Mouse (Mus musculus): ENCODE measurements around the gene Klk1b8. TPM values are rescaled to one million over a fixed set of nuclear protein-coding genes. Genes with fewer than 3 reads are reported as not detected.
"Not testable (repeated sequence)": the region's sequence is repeated elsewhere in the genome, so short reads cannot be mapped to it uniquely, and the experiment has no call there.

Klk1b8 gene
- not detected for total RNA-seq (2021)

DNA sequence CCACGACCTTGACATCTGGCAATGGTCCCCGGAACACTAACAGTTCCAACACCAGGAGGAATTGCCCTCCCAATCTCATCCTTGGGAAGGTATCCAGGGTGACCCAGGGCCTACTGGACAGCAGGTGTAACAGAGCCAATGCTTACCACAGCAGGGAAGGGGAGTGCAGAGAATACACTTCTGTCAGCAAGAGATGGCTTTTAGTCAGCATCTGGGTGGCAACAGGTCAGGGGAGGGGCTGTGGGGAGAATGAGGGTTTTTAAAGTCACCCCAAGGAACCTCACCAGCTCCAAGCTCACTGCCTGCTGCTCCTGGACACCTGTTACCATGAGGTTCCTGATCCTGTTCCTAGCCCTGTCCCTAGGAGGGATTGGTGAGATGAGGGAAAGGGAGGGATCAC lies at the start of gene Klk1b8:
TSS of gene Klk1b8 (plus strand) at position 301 of the 400 bp plus-strand sequence.
- intact Hi-C loops (cut with DNase I) = no loop called here
- DNase-seq = no peak

GRCm38 (mm10) chr7:43914821-43915220 lies 35.6 kb upstream of the Klk1b8 start:
- no peak for DNase-seq
- intact Hi-C loops (cut with DNase I) = no loop called here

- intact Hi-C loops (cut with DNase I) = no loop called here
- DNase-seq = no peak
Measured at GRCm38 (mm10) chr7:43918426-43918825, 32.0 kb upstream of the Klk1b8 start.

DNA sequence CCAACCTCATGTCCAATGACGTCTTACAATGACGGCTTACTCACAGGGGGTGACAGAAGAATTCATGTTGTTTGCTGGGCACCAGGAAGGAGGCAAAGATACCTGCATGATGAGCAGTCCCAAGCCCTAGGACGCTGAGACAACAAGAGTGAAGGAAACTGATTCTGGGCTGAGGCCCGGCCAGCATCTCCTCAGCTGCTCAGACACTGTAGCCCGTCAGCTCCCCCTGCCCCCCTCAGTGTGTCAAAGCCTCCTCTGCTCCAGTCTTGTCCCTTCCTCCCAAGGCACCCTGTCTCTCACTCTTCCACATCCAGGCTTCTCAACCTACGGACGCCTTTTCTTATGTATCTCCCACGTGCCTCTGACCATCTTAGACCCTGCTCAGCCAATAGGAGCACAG lies 31.6 kb upstream of the Klk1b8 start:
- intact Hi-C loops (cut with DNase I) = no loop called here
- DNase-seq = no peak

DNA sequence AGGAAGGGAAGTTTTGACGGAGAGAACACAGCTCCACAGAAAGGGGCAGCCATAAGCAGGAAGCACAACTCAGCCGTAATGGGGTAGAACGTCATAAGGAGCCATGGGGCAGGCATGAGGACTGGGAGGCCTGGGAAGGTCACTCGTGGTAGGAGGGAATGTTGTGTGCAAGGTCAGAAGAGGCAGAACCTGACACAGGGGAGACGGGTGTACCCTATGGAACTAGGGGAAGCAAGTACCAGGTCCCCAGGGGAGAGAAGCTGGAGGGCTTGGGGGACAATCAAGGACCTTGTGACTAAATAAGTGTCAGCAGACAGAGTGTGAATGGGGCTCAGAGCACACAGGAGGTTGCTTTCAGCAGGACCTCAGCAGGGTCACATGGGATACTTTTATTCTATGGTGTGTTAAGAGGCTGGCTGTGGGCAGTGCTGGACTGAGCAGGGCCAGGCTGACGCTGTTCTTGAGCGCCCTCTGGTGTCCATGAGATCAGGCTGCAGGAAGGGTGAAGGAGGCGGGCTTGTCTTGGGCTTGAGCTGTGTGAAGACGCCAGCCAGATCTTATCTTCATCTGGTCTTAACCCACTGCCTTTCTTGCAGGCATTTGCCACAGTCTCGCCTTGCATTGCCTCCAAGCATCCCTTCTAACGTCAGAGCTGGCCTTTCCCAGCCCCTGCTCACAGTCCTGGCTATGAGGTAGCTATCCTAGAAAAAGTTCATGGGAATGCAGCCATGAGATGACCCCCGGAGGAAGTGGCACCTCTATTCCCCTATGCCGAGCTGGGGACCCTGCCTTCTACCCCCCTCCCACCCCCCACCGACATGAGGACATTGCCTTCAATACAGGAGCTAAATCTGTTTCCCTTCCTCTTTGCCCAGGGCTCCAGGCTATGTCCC lies 30.7 kb upstream of the Klk1b8 start:
- DNase-seq = peak; percentile 69
- intact Hi-C loops (cut with DNase I) = no loop called here

- intact Hi-C loops (cut with DNase I) = no loop called here
- no peak for DNase-seq
Measured at GRCm38 (mm10) chr7:43920582-43920981, 29.9 kb upstream of the Klk1b8 start.

- intact Hi-C loops (cut with DNase I) = no loop called here
- DNase-seq = no peak
Measured at GRCm38 (mm10) chr7:43921087-43921486, 29.4 kb upstream of the Klk1b8 start.

- DNase-seq = no peak
- intact Hi-C loops (cut with DNase I) = no loop called here
Measured at GRCm38 (mm10) chr7:43921941-43922340, 28.5 kb upstream of the Klk1b8 start.

DNA sequence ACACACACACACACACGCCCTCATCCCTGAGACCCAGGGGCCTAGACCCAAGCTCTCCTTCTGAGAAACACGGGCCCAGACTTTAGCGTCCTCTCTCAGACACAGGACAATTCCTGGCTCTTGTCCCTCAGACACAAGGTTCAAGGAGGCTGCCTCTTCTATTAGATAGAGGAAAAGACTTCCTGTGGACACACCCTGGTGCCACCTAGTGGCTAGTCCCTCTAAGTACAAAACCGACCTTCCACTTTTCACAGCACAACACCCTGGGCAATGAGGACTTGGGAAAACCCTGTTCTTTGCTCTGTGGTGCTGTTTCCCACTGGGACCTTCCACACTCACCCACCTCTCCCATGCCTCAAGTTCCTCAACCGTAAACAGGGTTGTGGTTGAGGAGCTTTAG lies 24.5 kb upstream of the Klk1b8 start:
- DNase-seq = no peak
- intact Hi-C loops (cut with DNase I) = no loop called here

GRCm38 (mm10) chr7:43928521-43928920 lies 21.9 kb upstream of the Klk1b8 start:
- intact Hi-C loops (cut with DNase I) = no loop called here
- DNase-seq = peak; percentile 24

DNA sequence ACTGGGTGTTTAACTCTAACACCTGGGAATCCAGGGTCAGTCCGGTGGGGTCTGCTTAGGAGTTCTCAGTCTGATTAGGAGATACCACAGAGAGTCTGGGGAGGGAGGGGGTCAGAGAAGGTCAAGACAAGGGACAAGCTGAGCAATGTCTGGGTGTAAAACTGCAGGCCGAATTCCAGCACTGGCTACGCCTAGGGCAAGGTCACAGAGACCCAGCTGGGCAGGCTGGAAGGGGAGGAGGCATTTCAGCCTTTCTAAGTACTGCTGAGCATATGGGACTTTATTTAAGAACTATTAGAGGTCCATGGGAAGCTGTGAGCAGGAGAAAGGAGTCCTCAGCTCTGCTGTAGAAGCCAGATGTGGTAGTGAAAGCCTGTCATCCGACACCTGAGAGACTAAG lies 18.1 kb upstream of the Klk1b8 start:
- no peak for DNase-seq
- intact Hi-C loops (cut with DNase I) = no loop called here

DNA sequence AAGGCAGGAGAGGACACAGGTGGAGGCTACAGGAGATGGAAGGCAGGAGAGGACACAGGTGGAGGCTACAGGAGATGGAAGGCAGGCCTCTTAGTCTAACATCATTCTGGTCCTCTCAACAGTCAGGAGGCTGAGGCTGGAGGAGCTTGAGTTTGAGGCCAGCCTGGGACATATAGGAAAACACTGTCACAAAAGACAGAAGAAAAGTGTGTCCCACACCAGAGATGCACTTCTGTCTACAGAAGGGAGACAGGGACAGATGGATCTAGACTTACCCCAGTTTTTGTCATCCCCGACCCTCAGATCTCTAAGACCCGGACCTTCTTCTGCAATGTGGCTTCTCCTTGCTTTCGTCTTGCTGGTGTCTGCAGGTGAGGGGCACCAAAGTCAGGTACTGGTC lies 17.0 kb upstream of the Klk1b8 start, which contains the start of gene Klk15:
TSS of gene Klk15 (plus strand) at position 301 of the 400 bp plus-strand sequence.
- intact Hi-C loops (cut with DNase I) = no loop called here
- DNase-seq = no peak

- no peak for DNase-seq
- intact Hi-C loops (cut with DNase I) = no loop called here
Measured at GRCm38 (mm10) chr7:43934747-43935146, 15.7 kb upstream of the Klk1b8 start.

DNA sequence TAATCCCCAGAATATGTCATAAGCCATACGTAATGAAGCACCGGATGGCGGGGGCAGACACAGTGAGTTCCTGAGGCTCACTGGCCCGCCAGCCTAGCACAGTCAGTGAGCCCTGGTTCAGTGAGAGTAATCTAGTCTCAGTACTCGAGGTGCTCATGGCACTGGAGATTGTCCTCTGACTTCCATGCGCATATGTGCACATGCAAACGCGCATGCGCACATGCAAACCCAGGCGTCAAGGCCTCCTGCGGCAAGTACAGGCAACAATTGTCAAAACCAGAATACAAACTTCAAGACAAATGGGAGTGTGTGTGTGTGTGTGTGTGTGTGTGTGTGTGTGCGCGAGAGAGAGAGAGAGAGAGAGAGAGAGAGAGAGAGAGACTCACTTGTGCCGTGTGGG lies 13.9 kb upstream of the Klk1b8 start:
- DNase-seq = no peak
- intact Hi-C loops (cut with DNase I) = no loop called here

DNA sequence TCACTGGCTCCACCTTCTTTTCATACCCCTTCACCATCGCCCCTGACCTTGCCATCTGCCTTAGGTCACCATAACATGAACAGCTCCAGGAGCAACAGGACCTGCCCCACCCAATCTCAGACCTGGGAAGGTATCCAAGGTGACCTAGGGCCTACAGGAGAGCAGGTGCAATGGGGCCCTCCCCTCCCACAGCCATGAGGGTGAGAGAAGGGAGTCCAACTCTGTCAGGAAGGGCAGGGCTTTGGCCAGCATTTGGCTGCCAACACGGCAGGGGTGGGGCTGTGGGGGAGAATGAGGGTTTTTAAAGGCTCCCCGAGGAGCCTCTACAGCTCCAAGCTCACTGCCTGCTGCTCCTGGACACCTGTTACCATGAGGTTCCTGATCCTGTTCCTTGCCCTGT lies 8.2 kb upstream of the Klk1b8 start:
- DNase-seq; intact Hi-C loops (cut with DNase I): not testable (repeated sequence)

GRCm38 (mm10) chr7:43944727-43945264 lies 5.7 kb upstream of the Klk1b8 start:
- intact Hi-C loops (cut with DNase I) = no loop called here
- DNase-seq = no peak

GRCm38 (mm10) chr7:43952703-43953102 lies 2.2 kb downstream of the Klk1b8 start:
- no peak for DNase-seq
- intact Hi-C loops (cut with DNase I) = no loop called here

DNA sequence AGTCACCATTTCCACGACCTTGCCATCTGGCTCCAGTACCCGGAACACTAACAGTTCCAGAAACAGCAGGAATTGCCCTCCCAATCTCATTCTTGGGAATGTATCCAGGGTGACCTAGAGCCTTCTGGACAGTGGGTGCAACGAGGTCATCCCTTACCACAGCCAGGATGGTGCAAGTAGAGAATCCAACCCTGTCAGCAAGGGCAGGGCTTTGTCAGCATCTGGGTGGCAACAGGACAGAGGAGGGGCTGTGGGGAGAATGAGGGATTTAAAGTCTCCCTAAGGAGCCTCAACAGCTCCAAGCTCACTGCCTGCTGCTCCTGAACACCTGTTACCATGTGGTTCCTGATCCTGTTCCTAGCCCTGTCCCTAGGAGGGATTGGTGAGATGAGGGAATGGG lies 16.0 kb downstream of the Klk1b8 start, which contains the start of gene Klk1b1:
TSS of gene Klk1b1 (plus strand) at position 301 of the 400 bp plus-strand sequence.
- intact Hi-C loops (cut with DNase I) = no loop called here
- DNase-seq = no peak

DNA sequence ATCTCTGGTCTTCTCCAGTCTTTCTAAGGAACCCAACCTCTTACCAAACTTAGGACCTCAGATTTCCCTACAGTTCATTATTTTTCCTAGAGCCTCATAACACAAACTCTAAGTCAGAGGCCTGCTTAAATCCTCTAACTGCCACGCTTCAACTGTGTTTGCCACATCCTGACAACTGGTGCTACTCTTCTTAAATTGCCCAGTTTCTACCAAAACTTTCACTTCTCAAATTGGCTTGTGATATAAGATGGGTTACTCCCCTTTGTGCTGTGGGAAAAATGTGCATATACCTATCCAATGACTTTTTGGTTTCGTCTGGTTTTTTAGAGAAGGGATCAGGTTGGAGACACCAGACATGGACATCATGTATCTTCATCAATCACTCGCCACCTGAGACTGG lies 16.6 kb downstream of the Klk1b8 start:
- intact Hi-C loops (cut with DNase I) = no loop called here
- DNase-seq = no peak

DNA sequence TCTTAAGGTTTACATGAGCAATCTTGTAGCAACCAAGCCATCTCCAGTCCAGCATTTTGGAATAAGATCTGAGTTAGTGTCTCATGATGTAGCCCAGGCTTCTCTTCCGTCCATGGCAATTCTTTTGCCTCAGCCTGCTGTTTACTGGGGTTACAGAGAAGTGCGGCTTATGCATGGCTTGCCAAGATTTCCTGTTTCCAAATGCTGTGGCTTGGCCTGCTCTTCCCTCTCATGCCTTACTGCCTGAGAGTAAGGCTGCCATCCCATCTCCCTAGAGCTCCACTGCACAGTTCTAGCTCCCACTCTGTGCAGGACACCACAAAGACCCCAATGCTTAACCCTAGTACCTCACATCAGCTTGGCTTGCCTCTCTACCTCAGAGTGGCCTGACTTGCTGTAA lies 17.1 kb downstream of the Klk1b8 start:
- intact Hi-C loops (cut with DNase I) = no loop called here
- no peak for DNase-seq

- DNase-seq; intact Hi-C loops (cut with DNase I): not testable (repeated sequence)
Measured at GRCm38 (mm10) chr7:43975761-43976160, 25.3 kb downstream of the Klk1b8 start, which contains the start of gene Klk1b9. Klk1b9 (plus strand) TSS chr7:43976061.

DNA sequence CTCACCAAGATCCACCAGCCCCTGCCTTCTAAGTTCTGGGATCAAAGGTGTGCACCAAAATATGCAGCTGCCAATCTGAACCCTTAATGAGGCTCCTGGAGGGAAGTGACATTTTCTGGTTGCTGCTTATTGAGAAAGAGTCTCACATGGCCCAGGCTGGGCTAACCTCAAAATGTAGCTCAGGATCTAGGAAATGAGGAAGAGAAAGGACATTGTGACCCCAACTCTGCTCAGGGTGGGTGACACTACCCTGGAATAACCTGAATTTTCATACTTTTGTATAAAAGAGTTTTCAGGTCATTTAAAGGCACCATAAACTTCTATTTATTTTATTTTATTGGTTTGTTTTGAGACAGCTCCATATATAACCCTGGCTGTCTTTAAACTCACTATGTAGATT lies 35.2 kb downstream of the Klk1b8 start:
- no peak for DNase-seq
- intact Hi-C loops (cut with DNase I) = no loop called here

Measured in left cerebral cortex, postnatal 4 days (tissue).